Mouse (Mus musculus): ENCODE measurements around the gene Pgk1. TPM values are rescaled to one million over a fixed set of nuclear protein-coding genes. Genes with fewer than 3 reads are reported as not detected.

The Pgk1 gene
- polyA plus RNA-seq (2015; fragmentation: Nextera tagmentation; extraction: Ambion mirVana): 288 and 308 TPM in 2 replicates

- peak; percentile 98 for ATAC-seq (ENCODE audit: low FRiP score)
- H3K27me3 ChIP-seq (replicated peaks): no peaks in the 10 kb centered on the region
- whole genome bisulfite sequencing: 22% methylated on average over 54 of the region's 55 CpGs
- no peaks in the 10 kb centered on the region for H3K9me3 ChIP-seq (replicated peaks)
- H3K4me1 ChIP-seq: peaks cover 24% of the 10 kb centered on the region
- peak within 1 kb of the TSS; percentile 51 for H3K9ac ChIP-seq (replicated peaks)
- no peaks in the 10 kb centered on the region for H3K36me3 ChIP-seq
- peak within 1 kb of the TSS; percentile 64 for H3K4me2 ChIP-seq
- H3K27ac ChIP-seq (replicated peaks): peak within 1 kb of the TSS; percentile 89
- H3K4me3 ChIP-seq (replicated peaks): peak within 1 kb of the TSS; percentile 50
These were observed at the start of gene Pgk1 for GRCm38 (mm10) chrX:106186713-106187649. Gene Pgk1, plus strand, starts transcription at chrX:106187100.

GRCm38 (mm10) chrX:106139309-106140070 is 47.4 kb upstream of the Pgk1 start:
- H3K4me3 ChIP-seq (replicated peaks): no peak overlapping the region
- H3K27me3 ChIP-seq (replicated peaks): no peaks in the 10 kb centered on the region
- H3K36me3 ChIP-seq: no peaks in the 10 kb centered on the region
- H3K27ac ChIP-seq (replicated peaks): no peak overlapping the region
- no peak for ATAC-seq (ENCODE audit: low FRiP score)
- no peaks in the 10 kb centered on the region for H3K4me1 ChIP-seq
- no peak overlapping the region for H3K4me2 ChIP-seq
- no peak overlapping the region for H3K9ac ChIP-seq (replicated peaks)
- H3K9me3 ChIP-seq (replicated peaks): no peaks in the 10 kb centered on the region
- WGBS: 87% methylated on average over 13 of the region's 13 CpGs

GRCm38 (mm10) chrX:106142936-106143335 is 44.0 kb upstream of the Pgk1 start, which contains the start of gene Tlr13:
Gene Tlr13, plus strand, starts transcription at chrX:106143204.
- Histone ChIP-seq H3K27me3 (replicated peaks) (no peaks in the 10 kb centered on the region), H3K4me2 (no peak within 1 kb of the TSS), H3K36me3 (no peaks in the 10 kb centered on the region), H3K9me3 (replicated peaks) (no peaks in the 10 kb centered on the region), H3K4me1 (no peaks in the 10 kb centered on the region), H3K4me3 (replicated peaks) (no peak within 1 kb of the TSS), H3K9ac (replicated peaks) (no peak within 1 kb of the TSS), H3K27ac (replicated peaks) (no peak within 1 kb of the TSS)
- no peak for ATAC-seq (ENCODE audit: low FRiP score)
- 83% methylated on average over 6 of the region's 6 CpGs for WGBS

DNA sequence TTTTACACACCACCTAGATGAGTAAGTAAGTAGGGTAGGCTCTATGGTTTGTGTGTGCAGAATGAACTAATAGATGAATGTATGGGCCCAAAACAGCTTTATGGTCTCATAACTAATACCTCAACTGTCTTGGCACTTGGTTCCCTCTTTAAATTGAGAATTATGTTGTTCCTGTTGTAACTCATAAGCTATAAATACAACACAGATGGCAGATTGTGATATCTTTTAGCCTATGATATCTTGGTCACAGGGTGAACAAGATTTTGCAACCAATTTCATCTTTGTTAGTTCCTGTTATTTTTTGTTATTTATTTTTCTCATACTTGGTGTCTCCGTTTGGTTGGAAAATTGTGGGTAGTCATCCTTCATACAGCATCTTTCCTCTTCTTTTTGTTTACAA is 38.7 kb upstream of the Pgk1 start:
- Histone ChIP-seq H3K4me1 (no peaks in the 10 kb centered on the region), H3K27me3 (replicated peaks) (no peaks in the 10 kb centered on the region), H3K27ac (replicated peaks) (no peak overlapping the region), H3K36me3 (no peaks in the 10 kb centered on the region), H3K4me2 (no peak overlapping the region), H3K9me3 (replicated peaks) (no peaks in the 10 kb centered on the region), H3K4me3 (replicated peaks) (no peak overlapping the region), H3K9ac (replicated peaks) (no peak overlapping the region)
- WGBS: 94% methylated on average over 1 of the region's 1 CpGs
- ATAC-seq (ENCODE audit: low FRiP score): no peak

DNA sequence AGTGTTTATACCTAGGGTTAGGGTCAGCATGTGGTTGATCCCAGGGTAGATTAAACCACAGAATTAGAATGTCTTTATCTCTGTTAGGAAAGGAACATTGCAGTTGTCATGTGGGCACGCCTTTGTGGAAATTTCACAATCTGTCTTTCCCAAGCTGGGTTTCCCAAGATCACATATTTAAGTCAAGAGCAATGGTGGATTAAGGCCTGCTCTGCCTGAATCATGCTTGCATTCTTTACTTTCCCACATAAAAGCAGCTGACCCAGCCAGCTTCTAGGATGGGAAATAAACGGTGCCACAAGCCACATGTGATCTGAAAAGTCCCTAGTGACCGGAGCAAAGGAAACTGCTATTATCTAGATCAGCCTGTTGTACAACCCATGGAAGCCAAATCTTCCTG is 37.4 kb upstream of the Pgk1 start:
- H3K4me3 ChIP-seq (replicated peaks): no peak overlapping the region
- WGBS: 81% methylated on average over 3 of the region's 3 CpGs
- no peak overlapping the region for H3K9ac ChIP-seq (replicated peaks)
- no peaks in the 10 kb centered on the region for H3K27me3 ChIP-seq (replicated peaks)
- no peak overlapping the region for H3K27ac ChIP-seq (replicated peaks)
- H3K4me1 ChIP-seq: no peaks in the 10 kb centered on the region
- no peaks in the 10 kb centered on the region for H3K9me3 ChIP-seq (replicated peaks)
- no peak for ATAC-seq (ENCODE audit: low FRiP score)
- no peak overlapping the region for H3K4me2 ChIP-seq
- no peaks in the 10 kb centered on the region for H3K36me3 ChIP-seq

- H3K9me3 ChIP-seq (replicated peaks): no peaks in the 10 kb centered on the region
These were observed 32.7 kb upstream of the Pgk1 start for GRCm38 (mm10) chrX:106154180-106154586.

GRCm38 (mm10) chrX:106155892-106156291 is 31.0 kb upstream of the Pgk1 start:
- no peak for ATAC-seq (ENCODE audit: low FRiP score)
- no peaks in the 10 kb centered on the region for H3K9me3 ChIP-seq (replicated peaks)
- H3K4me1 ChIP-seq: no peaks in the 10 kb centered on the region
- H3K36me3 ChIP-seq: no peaks in the 10 kb centered on the region
- no peaks in the 10 kb centered on the region for H3K27me3 ChIP-seq (replicated peaks)
- no peak overlapping the region for H3K9ac ChIP-seq (replicated peaks)
- no peak overlapping the region for H3K27ac ChIP-seq (replicated peaks)
- 85% methylated on average over 4 of the region's 4 CpGs for WGBS
- H3K4me3 ChIP-seq (replicated peaks): no peak overlapping the region
- no peak overlapping the region for H3K4me2 ChIP-seq

More at GRCm38 (mm10) chrX:106154180-106154586, 32.7 kb upstream of the Pgk1 start:
- ATAC-seq (ENCODE audit: low FRiP score): no peak
- no peak overlapping the region for H3K4me3 ChIP-seq (replicated peaks)
- H3K9ac ChIP-seq (replicated peaks): no peak overlapping the region
- no peak overlapping the region for H3K4me2 ChIP-seq
- H3K36me3 ChIP-seq: no peaks in the 10 kb centered on the region
- no peak overlapping the region for H3K27ac ChIP-seq (replicated peaks)
- H3K4me1 ChIP-seq: no peaks in the 10 kb centered on the region
- H3K27me3 ChIP-seq (replicated peaks): no peaks in the 10 kb centered on the region

DNA sequence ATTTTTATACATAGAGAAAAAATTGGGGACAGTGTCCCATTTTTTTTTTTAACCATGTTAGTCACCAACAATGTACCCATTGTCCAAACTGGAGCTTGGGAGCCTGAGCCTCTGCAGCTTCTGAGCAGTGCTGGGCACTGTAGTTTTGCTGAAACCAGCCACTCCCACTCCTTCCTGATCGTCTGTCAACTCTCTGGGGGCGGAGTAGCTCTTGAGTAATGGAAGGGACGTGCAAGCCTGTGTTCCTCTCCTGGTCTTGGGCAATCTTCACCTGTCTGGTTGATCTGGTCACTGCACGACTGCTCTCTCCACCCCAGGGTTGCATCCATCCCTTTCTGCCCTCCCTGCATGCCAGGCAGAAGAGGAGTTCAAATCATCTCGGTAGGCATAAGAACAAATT is 22.9 kb upstream of the Pgk1 start:
- no peaks in the 10 kb centered on the region for H3K9me3 ChIP-seq (replicated peaks)
- ATAC-seq (ENCODE audit: low FRiP score): no peak
- WGBS: 48% methylated on average over 5 of the region's 5 CpGs
- no peak overlapping the region for H3K27ac ChIP-seq (replicated peaks)
- H3K27me3 ChIP-seq (replicated peaks): no peaks in the 10 kb centered on the region
- H3K9ac ChIP-seq (replicated peaks): no peak overlapping the region
- no peak overlapping the region for H3K4me2 ChIP-seq
- no peaks in the 10 kb centered on the region for H3K36me3 ChIP-seq
- no peaks in the 10 kb centered on the region for H3K4me1 ChIP-seq
- no peak overlapping the region for H3K4me3 ChIP-seq (replicated peaks)

DNA sequence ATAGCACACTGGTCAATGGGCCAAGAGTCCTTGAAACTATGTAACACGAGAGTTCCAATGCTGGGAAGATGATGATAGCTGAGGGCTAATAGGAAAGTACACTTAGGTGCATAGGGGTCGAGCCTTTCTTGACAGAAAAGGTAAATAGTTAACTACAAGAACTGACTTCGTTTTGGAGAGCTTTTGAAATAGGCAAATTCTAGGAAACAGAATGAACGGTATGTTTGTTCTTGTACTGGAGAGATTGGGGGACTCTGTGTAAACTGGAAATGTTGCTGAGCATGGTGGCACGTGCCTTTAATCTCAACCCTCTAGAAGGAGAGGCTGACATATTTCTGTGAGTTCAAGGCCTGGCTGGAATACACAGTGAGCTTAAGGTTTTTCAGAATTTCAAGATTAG is 22.3 kb upstream of the Pgk1 start:
- Histone ChIP-seq H3K36me3 (no peaks in the 10 kb centered on the region), H3K9ac (replicated peaks) (no peak overlapping the region), H3K4me3 (replicated peaks) (no peak overlapping the region), H3K4me1 (no peaks in the 10 kb centered on the region), H3K27me3 (replicated peaks) (no peaks in the 10 kb centered on the region), H3K27ac (replicated peaks) (no peak overlapping the region), H3K4me2 (no peak overlapping the region), H3K9me3 (replicated peaks) (no peaks in the 10 kb centered on the region)
- 75% methylated on average over 5 of the region's 5 CpGs for WGBS
- no peak for ATAC-seq (ENCODE audit: low FRiP score)

- ATAC-seq (ENCODE audit: low FRiP score): no peak
- H3K4me3 ChIP-seq (replicated peaks): no peak overlapping the region
- H3K27ac ChIP-seq (replicated peaks): no peak overlapping the region
- H3K27me3 ChIP-seq (replicated peaks): no peaks in the 10 kb centered on the region
- H3K36me3 ChIP-seq: no peaks in the 10 kb centered on the region
- H3K4me2 ChIP-seq: no peak overlapping the region
- WGBS: 83% methylated on average over 1 of the region's 1 CpGs
- H3K9ac ChIP-seq (replicated peaks): no peak overlapping the region
- no peaks in the 10 kb centered on the region for H3K4me1 ChIP-seq
- H3K9me3 ChIP-seq (replicated peaks): no peaks in the 10 kb centered on the region
These were observed 21.8 kb upstream of the Pgk1 start for GRCm38 (mm10) chrX:106165089-106165488.

- H3K27ac ChIP-seq (replicated peaks): no peak overlapping the region
- H3K9me3 ChIP-seq (replicated peaks): no peaks in the 10 kb centered on the region
- ATAC-seq (ENCODE audit: low FRiP score): peak; percentile 93
- WGBS: 25% methylated on average over 18 of the region's 18 CpGs
- no peaks in the 10 kb centered on the region for H3K36me3 ChIP-seq
- peak overlapping the region; percentile 31 for H3K4me3 ChIP-seq (replicated peaks)
- H3K9ac ChIP-seq (replicated peaks): no peak overlapping the region
- no peaks in the 10 kb centered on the region for H3K27me3 ChIP-seq (replicated peaks)
- H3K4me1 ChIP-seq: no peaks in the 10 kb centered on the region
- peak overlapping the region; percentile 54 for H3K4me2 ChIP-seq
These were observed 15.6 kb upstream of the Pgk1 start for GRCm38 (mm10) chrX:106171106-106171852.
